Mouse (Mus musculus): Measurements from ENCODE around the gene Pard3.
A peak's percentile ranks its signal among the peaks of the same experiment; 100 is the strongest.

Pard3 gene

DNA sequence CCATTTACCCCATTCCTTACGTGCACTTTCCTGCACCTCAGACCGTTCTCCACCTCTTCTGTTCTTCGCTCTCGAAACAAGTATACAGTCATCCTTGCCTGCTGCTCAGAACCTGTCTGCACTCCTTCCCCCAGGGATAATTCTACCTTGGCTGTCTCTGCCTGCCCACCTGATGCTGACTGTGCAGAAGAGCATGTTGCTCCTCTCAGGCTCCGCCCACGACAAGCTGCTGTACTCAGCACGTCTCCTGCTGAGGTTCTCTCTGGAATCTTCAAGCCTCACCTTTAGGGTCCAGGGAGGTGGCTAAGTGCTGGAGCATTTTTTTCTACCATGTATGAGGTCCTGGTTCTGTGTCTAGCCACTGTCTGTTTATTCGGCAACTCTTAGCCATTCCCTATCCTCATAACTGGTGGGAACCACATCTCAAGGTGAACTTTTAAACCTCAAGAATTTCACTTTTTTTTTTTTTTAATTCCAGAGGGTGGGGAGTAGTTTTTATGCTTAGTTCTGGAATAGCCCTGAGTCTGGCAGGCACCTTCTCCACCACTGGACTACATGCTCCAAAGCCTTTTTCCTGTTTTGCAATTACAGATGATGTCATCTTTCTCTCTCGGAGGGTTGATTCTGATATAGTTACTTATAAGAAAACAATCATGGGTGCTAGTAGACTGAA, 376.6 kb downstream of the Pard3 start:
- DNase-seq: peak; percentile 61

DNA sequence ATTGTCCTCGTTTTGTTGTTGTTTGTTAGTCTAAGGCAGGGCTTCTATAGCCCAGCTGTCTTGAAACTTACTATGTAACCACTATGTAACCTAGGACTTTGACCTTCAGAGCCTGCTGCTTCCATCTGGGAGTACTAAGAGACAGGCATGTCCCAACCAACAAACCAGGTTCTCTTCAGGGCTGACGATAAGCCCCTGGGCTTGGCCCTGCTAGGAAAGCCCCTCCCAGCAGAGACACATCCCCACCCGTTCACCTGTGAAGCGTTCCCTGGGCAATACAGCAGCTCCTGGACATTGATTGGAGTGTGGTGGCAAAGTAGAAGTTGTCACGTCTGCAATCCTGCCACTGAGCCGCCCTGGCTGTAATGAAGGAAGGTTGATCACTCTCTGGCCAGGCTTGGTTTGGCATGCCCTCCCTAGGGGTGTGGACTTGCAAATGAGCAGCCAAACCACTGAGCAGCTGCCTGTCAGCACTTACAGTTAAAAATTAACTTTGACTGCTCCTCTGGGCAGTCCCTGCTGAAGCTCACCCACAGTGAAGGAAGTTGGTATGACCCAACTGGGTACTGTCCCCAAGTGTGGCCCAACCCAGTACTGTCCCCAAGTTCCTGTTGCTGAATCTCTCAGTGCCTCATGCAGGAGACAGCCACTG, 377.3 kb downstream of the Pard3 start:
- DNase-seq: peak; percentile 42

DNA sequence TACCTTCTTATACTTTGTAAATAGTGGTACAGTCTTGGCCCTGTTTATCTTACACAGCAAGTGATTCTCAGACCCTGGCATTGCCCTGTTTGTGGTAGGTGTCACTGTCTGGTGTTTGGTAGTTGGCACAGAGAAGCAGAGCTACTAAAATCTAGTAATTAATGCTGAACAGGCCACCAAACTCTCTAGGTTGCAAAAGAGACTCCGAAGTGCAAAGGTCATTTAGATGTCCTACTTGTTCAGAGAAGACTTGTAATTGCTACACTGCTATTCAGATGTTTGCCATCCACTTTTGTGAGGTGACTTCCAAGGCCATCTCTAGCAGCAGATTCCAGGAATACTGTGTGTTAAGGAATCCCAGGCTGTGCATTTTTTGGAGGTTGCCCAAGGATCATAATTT, 383.7 kb downstream of the Pard3 start:
- DNase-seq: no peak

DNA sequence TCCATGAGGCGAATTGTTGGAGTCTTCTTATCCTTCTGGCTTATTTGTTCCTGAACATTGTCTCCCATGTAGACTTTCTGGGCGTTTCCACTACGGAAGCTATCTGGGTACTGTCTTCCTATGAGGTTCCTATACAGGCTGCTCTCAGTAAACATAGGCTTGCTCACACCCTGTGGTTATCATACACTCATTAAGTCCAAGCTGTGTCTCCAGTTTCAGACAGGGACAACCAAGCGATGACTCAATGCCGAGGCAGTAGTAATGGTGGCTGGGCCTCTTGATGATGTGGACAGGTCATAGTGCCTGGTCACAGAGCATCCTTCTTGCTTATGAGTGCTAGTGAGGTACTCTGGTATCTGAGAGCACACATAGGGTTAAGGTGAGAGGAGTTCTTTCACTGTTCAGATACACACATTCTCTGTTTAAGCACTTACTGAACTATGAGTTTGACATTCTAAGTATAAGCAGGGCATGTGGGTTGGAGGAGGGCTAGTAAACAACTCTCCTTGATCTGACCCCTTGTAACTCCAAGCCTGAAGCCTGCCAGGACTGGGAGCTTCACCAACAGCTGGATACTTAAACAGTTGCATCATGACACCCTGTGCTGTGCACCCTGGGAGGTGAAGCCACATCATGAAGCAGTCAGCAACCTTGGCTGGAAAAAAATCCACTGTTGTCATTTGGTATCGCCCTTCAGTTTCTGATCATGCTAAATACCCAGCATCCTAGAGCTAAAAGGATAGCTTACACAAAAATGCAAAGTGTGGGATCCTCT, 385.6 kb downstream of the Pard3 start:
- no peak for DNase-seq

DNA sequence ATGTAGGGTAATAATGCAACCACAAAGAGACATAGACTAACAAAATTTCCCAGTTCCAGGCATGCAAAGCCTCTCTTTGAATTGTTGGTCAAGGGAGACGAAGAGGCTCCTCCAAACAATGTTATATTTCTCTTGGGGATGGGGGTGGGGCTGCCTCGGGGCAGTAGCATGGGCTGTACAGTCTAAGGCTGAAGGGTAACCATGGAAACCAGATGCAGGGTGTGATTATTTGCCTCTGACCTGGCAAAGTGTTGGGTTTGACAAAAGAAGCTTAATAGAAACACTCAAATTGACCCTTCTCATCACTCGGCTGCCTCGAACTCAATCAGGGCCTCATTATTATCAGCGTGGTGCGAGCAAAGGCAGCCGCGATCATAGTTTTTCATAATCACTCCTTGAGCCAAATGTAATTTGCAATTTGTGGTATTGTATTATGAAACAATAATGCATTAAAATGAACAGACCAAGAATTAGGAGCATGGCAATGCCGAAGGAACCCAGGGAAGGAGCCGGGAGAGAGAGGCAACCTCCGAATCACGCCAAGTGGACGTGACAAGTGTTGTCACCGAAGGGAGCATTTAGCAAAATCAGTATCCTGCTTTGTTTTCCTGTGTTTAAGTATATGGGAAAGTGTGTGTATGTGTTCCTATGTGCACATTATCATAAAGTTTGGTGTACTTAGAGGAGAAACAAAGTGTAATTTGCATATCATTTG, 387.4 kb downstream of the Pard3 start:
- no peak for DNase-seq

DNA sequence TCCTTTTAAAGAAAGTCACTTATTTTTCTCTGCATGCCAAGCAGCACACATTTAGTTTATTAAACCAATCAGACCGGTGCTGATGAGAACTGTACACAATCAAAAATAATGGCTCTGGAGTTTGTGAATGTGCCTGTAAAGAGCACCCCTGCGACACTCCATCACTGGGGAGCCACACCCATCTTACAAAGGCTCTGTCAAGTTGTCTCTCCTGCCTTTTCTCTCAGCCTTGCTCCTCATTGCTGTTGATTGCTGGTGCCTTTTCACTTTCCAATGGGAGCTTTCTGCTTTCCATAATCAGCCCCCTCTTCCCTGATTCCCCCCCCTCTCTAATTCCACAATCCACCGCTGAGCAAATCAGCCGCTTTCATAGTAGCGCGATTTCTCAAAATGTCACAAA, 388.7 kb downstream of the Pard3 start:
- no peak for DNase-seq

DNA sequence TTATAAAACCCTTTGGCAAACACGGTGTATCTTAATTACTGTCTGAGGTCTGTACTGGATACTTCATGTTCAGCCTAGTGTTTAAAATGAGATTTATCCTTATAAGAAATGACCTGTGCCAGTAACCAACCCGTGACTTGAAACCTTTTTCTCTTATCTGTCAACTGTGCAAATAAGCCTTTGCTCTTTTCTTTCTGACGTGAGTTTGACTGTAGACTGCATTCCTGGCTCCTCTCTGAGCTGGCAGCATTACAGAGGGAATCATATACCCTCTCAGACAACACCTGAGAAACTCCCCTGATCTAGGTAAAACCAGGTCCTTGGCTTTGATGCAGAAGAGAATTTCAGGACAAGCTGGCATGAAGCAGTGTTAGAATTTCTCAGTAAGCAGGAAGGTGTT, 394.2 kb downstream of the Pard3 start:
- no peak for DNase-seq

DNA sequence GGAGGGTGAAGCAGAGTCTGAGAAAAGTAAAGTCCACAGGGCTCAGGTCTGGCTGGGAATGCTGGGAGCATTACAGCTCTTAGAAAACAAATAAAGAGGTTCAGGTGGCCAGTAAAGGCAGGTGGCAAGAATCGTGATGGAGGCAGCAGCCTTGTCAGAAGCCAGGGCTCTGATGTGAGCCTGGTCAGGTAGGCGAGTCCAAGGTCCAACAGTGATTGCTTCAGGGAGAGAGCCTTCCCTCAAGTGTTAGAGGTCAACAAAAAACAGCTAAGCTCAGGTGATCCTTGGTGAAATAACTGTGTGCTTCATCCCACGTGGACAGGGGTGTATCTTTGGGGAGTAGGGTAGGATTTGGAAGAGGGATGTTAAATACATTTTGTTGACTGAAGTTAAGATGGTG, 397.5 kb downstream of the Pard3 start:
- DNase-seq: no peak

DNA sequence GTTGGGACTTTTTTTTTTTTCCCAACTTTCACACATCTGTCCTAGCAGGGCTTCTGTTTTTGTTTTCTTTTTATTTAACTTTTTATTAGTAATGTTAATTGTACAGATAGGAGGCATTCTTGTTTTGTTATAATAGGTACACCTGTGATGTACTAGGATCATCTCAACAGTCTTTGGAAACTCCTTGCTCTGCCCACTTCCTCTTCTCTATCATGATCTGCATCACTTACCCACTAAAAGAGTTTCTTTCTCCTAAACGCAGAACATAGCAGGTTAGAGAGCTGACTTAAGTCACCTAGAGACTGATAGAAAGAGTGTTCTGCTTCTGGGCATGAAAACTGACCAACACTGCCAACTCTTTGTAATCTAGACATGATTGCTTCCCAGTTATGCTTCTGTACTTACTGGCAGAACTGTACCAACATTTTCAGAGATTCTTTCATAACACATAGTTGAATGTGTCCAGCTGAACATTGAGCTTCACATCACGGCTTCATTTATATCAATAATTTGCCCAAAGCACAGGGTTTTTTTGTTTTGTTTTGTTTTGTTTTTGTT, 398.8 kb downstream of the Pard3 start:
- no peak for DNase-seq

DNA sequence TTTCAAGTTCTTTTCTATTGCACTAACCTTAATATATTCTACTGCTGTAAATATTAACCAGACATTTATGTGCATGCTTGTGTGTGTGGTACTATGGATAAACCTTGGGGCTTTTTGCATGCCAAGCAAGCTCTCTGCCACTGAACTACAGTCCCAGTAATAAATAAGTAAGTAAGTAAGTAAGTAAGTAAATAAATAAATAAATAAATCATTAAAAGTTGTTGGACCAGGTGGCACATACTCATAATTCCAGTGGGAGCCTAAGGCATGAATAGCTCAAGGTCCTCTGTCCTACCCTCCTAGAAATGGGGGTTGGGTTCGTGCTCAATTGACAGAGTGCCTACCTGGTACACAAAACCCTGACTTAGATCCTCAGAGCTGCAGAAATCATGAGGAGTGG, 400.6 kb downstream of the Pard3 start:
- DNase-seq: no peak

DNA sequence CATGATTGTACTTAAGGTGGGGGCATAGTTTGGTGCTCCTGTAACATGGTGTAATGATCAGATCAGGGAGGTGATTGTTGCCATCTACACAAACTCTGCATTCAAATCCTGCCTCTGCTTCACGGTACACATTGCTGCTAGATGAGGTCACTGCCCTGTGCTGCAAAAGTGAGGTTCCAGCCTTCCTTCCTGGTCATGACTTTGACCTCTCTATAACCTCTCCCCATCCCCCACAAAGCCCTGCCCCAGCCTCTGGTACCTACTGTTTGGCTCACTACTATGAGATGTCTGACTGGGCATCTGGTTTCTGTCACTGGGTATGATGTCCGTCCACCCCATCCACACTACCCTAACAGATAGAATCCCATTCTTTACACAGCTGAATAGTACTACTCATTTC, 408.5 kb downstream of the Pard3 start:
- DNase-seq: no peak

DNA sequence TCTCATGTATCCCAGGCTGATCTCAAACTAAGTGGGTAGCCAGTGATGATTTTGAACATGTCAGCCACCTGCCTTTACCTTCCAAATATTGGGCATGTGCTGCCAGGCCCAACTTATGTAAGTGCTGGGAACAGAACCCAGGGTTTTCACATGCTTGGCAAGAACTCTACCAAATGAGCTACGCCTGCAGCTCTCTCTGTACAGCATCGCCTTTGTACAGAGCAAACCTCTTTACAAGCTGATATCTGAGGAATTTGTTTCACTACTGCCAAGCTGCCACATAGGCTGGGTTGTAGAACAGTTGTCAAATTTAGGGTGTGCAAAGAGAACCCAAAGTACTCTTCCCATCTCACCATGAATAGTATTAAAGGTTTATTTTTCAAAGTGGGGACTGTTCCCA, 416.3 kb downstream of the Pard3 start:
- DNase-seq: peak; percentile 85

DNA sequence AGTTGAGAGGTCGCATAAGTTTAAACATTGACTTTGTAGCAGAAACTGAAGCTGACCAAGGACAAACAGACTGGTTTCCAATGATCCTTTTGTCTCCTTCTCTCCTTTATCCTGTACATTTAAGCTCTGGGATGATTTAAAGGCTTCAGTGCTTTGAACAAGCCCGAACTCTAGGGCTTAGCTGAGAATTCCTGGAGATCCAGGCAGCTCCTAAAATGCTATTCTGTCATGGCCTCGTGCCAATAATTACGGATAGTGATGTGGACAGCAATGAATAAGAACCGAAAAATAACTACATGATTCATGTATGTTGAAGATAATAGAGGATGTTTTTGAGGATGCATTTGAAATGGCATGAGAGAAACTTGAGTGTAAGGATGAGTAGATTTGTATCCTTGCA, 421.9 kb downstream of the Pard3 start:
- DNase-seq: no peak

DNA sequence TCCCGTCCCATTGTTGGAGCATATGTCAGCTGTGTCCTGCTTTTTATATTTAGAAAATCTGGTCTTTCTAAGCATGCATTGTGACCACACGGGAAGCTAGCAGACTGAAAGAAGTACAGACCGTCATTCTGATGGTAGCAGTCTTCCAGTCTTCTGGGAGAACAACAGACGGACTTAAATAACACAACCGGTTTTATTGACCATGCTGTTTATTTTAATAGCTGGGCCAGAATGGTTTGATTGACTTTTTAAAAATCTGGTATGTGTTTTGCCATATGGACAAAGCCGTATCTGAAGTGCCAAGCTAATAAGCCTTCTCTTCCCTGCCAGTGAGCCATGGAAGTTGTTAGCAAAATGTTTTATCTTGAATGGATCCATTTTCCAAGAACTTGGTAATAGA, 428.3 kb downstream of the Pard3 start:
- DNase-seq: no peak

DNA sequence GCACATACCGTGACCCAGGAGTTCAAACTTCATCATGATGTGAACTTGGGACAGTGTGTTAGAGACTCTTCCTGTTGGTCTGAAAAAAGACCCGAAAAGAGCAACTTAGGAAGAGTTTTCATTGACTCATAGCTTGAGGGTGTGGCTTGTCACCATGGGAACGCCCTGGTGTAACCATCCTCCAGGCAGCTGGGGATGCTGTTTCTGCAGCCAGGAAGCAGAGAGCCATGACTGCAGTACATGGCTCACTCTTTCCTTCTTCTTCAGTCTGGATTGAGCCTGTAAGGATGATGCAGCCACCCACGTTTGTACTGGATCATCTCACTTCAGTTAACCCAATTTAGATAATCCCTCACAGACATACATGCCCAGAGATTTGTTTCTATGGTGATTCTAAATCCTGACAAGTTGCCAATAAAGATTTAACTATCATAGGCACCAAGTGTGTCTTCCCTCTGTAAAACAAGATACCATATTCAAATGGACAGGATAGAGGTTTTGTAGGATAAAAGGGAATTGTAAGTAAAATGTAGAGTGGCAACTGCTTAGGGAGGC, 431.6 kb downstream of the Pard3 start:
- no peak for DNase-seq

DNA sequence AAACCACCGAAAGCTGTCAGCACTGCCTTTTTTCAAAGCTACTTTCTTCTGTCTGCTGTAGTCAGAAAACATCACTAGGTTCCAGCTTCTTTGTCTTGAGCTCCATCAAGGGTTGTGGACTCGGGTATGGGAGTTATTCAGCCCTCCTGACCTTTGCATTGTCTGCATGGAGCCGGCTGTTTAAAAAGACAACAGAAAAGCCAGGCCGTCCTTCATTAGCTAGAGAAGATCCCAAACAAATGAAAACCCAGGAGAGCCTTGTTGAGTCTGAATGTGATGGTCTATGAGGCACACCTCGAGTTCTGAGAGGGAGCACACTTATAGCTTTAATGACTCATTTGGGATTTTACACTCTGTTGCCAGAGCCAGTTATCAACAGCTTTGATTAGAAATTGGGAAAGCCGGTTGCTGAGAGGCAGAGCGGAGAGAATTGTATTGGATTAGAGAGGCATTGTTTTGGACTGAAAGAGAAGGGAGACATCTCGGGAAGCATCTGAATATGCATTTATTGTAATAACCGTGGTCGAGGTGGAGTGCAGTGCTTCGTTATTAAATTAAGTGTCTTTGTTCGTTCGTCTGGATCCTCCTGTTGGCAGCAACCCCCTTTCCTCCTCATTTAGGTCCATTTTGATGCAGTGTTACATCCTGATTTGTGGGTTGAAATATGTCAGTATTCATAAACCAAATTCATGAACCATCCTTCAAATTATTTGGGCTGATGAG, 435.5 kb downstream of the Pard3 start:
- no peak for DNase-seq

DNA sequence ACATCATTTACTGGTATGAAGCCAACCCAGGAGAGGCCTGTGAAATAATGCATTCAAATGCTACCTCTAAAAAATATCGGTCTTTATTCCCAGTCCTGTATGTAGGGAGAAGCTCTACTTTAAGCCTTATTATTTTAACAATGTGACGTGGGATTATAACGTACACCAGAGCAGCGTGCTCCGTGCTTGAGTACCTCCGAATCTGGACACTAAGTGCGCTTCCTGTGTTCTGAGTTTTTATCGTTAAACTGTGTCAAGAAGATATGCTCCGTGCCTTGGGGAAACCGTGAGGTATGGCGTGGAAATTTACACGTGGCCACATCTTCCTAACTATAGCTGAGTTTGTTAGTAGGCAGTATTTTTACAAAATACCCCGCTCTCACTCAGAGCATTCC, 436.0 kb downstream of the Pard3 start:
- no peak for DNase-seq

DNA sequence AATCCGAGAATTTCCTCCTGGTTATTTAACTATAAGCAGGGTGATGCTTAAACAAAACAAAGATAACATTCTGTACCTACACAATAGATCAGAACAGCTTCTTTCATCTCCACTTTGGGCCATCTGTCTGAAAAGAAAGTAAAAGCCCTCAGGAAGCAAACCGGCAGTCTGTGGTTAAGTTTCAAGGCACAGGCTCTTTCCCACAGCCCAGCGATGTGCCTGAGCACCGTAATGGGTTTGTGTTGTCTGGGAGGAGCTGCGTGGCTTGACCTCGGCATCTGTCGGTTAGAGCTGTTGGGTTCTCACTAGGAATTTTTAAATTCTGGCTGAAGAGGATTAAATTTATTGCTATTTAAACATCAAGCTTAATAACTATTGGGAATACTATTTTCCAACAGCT, 436.5 kb downstream of the Pard3 start:
- DNase-seq: no peak

DNA sequence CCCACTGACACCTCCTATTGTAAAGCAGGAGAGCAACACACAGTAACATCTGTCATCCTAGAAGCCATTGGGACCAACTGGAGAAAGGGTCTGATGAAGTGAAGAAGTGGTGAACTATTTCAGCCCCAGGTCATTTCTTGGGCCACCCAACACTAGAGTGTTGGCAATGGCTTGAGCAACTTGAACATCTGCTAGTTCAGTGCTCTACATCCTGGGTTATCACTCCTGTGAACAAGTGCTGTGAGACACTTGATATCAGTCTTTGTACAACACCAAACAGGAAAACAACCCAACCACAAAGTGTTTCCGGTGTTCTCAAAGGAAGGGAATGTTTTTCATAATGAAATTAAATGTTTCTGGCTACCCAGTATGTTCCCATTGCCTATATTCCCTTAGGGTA, 438.1 kb downstream of the Pard3 start:
- no peak for DNase-seq

DNA sequence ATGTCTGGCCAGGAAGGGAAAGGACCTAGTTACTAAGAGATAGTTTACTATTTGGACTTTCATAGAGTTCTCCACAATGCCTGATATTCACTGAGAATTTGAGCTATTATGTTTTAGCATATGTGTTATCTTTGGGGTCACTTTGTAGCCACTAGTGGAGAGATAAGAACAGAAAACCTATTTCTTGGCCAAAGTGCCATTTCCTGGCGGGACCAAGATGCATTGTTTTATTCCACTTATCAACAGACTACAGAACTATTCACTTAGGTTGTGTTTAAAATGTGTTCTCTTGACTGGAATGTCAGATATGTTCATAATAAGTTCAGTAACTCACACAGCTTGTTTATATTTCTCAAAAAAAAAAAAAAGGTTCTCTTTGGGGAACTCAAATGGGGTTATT, 441.6 kb downstream of the Pard3 start:
- DNase-seq: no peak

DNA sequence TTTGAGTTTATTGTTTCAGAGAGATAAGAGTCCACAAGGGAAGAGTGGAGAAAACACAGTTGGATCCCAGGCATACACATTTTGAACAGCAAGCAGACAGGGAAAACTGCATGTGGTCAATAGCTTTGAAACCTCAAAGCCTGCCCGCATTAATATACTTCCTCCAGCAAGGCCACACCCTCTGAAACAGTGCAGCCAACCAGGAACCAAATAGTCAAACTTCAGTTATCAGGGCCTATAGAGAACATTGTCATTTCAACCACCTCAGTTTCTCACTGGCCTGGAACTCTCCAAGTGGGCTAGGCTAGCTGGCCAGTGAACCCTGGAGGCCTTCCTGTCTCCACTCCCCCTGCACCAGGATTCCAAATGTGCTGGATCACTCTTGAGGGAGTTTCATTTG, 442.6 kb downstream of the Pard3 start:
- no peak for DNase-seq

DNA sequence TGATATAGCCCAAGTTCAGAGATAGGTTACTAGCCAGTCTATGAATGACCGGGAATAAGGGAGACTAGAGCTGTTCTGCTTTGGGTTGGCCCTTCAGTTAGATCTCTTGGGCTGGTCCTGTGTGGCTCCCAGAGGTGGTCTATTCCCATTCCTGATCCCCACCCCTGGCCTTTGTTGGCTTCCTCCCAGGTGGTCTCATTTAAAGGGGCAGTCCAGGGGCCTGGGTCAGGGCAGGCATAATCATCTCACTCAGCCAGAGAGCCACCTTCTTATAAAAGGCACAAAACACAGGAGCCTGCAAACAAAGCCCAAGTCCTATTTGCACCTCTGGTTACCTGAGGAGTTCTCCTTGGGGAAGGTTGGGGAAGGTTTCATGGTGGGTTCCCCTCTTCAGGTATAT, 447.6 kb downstream of the Pard3 start:
- no peak for DNase-seq

All from layer of hippocampus, adult 9-11 months (tissue).